Mouse (Mus musculus): ENCODE measurements at regions not wholly inside any gene's neighbourhood (a gene's known extent, or its start where the extent isn't known, plus 50 kb on each side); places are given as distances from the start of the nearest gene placed in this dataset.
A peak's percentile ranks its signal among the peaks of the same experiment; 100 is the strongest.

- DNase-seq, result no peak
Observed at GRCm38 (mm10) chrX:85329474-85330225, 80.2 kb downstream of the Fthl17a start.

DNA sequence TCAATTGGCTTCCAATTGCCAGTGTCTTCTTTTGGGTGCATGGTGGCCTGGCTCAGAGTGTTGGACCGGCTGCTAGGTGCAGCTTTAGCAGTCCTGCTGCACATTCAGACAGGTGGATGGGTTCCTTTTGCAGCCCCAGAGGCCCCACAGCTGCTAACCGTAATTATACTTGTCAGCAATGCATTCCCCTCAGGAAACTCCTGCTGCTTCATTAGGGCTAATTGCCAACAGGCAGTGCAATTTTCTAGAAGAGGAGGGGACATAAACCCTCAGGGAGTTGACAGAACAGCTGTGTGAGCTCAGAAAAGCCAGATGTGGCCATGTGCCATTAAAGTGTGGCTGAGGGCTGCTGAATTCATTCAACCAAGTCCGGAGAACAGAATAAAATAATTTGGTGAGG is 94.0 kb downstream of the Fthl17a start:
- DNase-seq, result peak; percentile 68

DNA sequence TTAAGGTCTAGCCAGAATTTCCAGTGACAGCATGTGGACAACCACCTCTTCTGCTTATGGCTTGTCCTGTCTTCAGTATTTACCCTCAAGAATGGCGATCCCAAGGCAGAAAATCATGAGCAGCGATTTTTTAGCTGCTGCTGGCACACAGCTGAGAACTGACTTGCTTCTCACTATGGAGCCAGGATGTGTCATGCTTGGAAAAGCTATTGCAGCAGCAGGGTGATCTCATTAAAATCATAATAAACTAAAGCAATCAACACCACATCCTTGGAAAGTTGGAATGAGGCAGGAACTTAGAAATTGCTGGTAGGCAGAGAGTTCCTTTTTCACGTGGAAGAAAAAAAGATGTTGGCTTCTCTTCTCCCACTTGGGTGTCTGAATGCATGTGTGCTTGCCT is 125.8 kb downstream of the Fthl17a start:
- DNase-seq, result no peak

DNA sequence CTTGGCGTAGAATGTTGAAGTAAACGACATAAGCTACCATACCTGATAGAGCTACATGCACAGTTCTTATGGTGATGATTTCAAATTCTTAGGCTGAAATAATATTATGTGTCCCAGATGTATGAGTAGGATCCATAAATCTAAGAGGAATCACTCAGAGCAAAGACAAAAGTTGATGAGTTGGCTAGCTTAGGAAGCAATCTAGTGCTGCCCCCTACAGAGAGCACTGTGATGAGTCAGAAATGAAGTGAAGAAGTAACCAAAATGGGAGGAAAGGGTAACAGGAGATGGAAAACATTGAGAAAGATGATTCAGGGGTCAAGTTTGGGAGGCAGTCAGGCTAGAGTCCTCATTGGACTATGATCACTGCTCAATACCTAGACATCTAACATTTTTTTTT is 135.0 kb downstream of the Fthl17a start:
- no peak for DNase-seq
